Mouse (Mus musculus): ENCODE measurements around the gene Ints6l.

DNA sequence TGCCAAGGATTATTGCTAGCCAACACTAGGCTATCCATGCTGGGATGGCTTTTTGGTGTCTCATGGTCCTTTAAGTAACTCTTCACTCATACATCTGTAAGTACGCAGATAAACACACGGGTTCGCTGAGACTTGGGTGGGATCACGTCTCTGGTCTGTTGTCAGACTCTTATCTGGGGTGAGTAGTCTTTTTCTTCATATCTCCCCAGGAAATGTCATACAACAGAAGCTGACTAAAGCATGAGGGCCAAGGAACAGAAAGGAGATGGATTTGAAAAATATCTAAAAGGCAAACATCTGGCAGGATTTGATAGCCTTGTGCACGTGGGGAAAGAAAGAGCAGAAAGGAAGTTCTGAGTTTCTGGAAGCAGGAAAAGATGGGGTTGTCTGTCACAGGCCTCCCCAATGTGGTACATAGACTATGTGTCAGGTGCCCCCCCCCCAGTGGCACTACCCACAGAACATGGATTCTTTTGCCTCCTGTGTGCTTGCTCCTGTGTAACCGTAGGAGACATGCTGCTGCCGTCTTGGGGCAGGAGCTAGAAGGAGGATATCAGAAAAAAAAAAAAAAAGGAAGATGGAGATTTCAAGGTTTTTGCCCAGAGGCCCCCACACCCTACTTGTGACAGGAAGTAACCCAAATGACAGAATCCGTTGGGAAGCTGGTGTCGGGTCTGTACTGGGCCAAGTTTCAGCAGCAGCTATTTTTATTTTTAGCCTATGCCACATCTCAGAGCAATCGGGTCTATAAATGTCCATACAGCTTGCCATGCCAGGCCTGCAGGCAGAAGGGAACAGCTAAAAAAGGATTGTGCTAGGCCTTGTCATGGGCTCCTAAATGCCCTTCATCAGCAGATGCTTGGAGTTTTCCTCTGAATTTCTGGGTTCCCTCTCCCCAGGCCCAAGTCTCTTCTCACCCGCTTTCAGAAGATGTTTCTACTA is 7.9 kb upstream of the Ints6l start:
- TF ChIP-seq POLR2A (IDR thresholded peaks at IDR 0.05; ENCODE audit: borderline replicate concordance, control insufficient read depth, low read depth, low read length) (no peak), CTCF (IDR thresholded peaks at IDR 0.05; ENCODE audit: control insufficient read depth, insufficient read depth, low read length) (no peak)
